Mouse (Mus musculus) spleen, postnatal 4 days (tissue): Measurements from ENCODE around the gene Lrrc8d.
"Not testable (repeated sequence)": the region's sequence is repeated elsewhere in the genome, so short reads cannot be mapped to it uniquely, and the experiment has no call there.

Source experiments
- DNase-seq, 2 experiments: peaks; one replicate each; pipeline ENCODE4 v3.0.0; 2022; ENCODE audit warnings: low spot score in 2 of 2

The Lrrc8d gene

DNA sequence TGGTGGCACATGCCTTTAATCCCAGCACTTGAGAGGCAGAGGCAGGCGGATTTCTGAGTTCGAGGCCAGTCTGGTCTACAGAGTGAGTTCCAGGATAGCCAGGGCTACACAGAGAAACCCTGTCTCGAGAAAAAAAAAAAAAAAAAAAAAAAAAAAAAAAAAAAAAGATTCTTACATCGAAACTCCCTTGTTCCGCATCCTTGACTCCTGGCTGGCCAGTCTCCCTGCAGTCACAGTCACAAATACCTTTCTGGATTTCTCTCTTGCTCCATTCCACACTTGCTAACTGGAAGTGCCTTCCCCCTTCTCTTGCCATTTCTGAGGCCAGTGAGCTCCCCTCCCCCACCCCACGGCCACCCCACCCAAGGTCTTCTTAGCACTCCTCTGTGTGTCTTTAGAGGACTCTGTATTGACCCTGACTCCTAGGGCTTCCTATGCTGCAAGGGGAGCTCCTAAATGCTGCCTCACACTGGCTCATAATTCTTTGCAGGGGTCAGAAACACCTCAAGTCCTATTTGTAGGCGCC is 13.9 kb upstream of the Lrrc8d start:
- DNase-seq = not testable (repeated sequence)

DNA sequence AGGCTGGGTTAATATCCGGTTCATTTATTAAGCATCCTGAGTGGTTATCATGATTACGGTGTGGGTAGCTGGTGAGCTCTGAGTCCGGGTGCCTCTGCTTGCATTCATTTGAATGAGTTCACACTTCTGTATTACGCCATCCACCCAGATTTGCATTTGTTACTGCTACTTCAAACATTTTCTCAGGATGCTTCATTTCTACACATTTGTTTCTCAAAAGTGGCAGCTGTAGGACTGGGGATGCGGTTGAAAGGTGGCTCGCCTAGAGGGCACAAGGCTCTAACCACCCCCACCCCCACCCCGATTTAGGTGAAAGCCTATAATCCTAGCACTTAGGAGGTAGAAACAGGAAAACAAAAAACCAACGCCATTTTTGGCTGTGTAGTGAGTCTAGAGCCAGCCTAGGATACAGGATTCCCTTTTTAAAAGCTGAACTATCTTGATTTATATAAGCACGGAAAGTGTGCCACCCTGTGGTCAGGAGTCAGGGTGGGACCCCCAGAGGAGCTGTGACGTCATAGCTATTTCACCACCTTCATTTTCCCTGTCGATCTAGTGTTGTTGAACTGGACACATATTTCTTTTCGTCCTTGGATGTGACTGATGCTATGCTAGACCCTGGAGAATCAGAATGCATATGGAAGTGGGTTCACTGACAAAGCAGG is 13.3 kb upstream of the Lrrc8d start:
- no peak for DNase-seq

GRCm38 (mm10) chr5:105690502-105691454 is 9.0 kb upstream of the Lrrc8d start:
- DNase-seq = no peak

- peak; percentile 47 to 81 for DNase-seq
Observed at GRCm38 (mm10) chr5:105691645-105692044, 8.1 kb upstream of the Lrrc8d start.

GRCm38 (mm10) chr5:105694339-105694930 is 5.3 kb upstream of the Lrrc8d start:
- no peak for DNase-seq

DNA sequence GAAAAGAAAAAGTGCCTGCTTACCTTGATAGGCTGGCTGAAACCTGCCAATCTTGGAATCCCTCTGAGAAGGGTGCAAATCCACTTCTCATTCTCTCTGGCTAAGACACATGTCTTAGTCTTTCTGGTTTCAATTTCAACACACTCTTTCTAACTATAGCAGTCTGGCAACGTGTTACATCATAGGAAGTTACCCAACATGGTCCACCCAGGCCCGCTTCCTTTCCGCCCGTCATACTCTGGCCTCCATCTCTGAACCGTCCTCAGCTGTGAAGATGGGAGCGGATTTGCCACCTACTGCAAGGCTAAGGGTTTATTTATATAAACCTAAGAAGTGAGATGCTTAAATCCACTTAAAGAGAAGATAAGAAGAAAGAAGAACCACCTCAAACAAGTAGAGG is 3.7 kb upstream of the Lrrc8d start:
- DNase-seq = no peak

GRCm38 (mm10) chr5:105697886-105698285 is 1.9 kb upstream of the Lrrc8d start:
- DNase-seq = no peak

GRCm38 (mm10) chr5:105698694-105699093 is 1.1 kb upstream of the Lrrc8d start:
- DNase-seq = no peak

DNA sequence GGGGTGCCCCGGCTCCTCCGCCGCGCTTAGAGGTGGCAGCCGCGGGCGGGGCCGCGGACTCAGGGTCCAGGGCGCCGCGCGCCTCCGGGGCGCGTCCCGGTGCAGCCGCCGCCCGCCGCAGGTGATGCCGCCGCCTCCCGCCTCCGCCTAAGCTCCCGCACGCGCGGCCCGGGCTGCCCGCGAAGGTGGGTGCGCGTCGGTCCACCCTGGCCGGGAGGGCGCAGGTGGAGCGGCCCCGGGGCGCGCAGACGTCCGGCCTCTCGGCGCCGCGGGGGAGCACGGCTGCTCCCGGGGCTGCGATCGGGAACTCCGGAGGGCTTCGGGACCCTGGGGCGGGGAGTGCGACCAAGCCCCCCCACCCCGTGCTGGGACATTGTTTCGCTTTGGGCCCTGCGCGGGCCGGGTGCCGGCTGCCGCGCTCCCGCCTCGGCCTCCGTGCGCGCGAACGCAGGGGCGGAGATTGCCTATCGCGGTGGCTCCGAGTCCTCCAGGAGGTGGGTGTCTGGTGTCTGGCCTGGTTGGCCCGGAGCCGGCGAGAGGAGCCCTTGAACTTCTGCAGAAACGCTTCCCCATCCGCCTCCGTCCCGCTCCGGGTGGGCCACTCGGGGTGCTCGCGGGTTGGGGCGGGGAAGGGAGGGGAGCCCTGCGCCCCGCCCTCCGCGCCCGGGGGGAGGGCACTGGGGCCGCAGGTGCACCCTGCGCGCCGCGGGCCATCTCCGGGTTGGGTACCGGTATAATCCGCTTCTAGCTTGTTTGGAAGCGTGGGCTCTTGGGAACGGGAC is 492 bp downstream of the Lrrc8d start:
- DNase-seq = peak; percentile 83 to 92

DNA sequence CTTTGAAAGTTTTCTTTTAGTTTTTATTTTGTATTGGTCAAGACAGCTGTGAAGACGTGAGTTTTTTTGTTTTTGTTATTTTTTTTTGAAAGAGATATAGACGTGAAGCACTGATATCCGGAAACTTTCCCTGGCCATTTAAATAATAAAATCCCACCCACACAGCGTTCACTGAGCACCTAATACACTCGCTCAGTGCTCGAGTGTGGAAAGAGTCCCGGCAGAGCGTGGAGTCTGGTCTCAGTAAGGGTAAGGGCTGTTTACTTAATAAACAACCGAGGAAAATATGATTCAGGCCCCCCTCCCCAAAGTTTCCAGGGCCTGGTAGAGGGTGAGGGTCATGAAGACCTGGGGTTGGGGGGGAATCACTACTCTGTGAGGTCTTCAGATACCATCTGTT is 1.6 kb downstream of the Lrrc8d start:
- DNase-seq = no peak

DNA sequence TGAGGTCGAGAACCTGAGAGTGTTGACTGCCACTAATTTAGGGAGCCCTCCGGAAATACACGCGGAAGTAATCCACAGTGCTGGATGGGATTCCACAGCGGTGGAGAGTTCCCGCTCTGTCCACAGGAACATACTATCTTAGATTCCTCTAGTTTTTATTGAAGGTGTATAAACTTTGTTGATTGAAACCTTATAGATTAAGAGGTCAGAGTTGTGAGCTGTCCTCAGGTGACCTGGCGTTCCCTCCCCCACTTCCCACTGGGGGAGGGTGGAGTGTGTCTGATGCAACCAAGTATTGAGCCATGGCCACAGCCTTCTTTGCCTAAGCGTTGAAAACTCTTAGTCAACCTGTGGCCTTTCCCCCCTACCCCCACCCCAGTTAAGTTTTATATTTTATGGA is 2.1 kb downstream of the Lrrc8d start:
- no peak for DNase-seq

DNA sequence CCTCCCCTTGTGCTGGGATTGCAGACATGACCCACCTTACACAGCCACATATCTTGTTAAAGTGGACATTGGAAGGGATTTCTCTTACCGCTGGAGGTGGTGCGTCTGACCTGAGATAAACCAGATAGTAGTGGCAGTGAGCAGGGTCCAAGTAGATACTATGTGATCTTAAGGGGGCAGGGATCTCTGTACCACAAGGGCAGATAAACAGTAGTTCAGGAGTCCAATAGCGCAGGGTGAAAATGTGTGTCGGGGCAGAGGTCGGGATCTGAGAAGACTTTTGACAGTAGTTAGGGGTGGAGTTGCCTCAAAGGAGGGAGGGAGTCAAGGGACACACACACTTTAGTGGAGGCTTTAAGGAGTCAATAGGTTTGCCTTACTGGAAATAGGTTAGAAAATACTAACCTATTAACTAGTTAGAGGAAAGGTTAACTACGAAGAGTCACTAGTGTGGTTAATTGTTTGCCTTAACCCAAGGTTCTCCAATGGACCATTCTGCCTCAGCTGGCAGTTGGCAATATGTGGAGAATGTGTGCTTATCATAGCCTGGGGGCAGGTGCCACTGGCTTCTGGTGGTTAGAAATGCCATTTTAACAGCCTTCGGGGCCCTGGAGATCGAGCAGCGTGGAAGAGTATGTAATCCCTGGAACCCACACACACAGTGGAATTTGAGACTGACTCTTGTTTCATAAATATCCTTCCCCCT is 3.0 kb downstream of the Lrrc8d start:
- DNase-seq = no peak

GRCm38 (mm10) chr5:105703286-105703655 is 3.5 kb downstream of the Lrrc8d start:
- DNase-seq = no peak

GRCm38 (mm10) chr5:105704573-105704972 is 4.8 kb downstream of the Lrrc8d start:
- no peak for DNase-seq

GRCm38 (mm10) chr5:105706635-105707034 is 6.9 kb downstream of the Lrrc8d start:
- no peak for DNase-seq

GRCm38 (mm10) chr5:105708276-105708675 is 8.5 kb downstream of the Lrrc8d start:
- DNase-seq = no peak

- DNase-seq = no peak
Observed at GRCm38 (mm10) chr5:105710473-105710872, 10.7 kb downstream of the Lrrc8d start.

- DNase-seq = no peak
Observed at GRCm38 (mm10) chr5:105714446-105714845, 14.7 kb downstream of the Lrrc8d start.

GRCm38 (mm10) chr5:105715095-105715494 is 15.3 kb downstream of the Lrrc8d start:
- DNase-seq = no peak

DNA sequence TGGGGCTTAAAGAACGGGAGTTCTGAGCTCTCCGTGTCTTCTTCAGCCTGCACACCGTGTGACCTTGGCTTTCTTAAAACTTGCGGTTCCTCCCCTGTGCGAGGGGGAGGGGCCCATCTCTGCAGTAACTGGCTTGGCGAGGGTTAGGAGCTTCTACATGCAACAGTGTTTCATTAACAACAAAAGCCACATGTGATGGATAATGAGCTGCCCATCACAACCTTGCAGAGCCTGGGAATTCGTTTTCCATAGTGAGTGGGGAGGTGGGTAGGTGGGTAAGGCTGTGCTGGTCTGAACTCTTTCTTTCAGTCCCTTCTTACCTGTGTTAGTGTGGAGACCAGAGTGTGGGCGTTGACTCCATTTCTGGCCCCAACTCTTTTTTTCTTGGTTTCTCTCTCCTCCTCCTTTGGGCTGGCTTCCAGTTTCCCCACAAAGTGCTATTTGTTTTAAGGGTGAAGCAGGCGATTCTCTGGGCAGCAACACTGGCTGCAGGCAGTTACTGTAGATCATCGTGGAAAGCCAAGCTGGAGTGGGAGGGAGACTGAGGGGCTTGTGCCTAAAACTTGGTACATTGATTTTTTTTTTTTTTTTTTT is 15.9 kb downstream of the Lrrc8d start:
- DNase-seq = no peak

DNA sequence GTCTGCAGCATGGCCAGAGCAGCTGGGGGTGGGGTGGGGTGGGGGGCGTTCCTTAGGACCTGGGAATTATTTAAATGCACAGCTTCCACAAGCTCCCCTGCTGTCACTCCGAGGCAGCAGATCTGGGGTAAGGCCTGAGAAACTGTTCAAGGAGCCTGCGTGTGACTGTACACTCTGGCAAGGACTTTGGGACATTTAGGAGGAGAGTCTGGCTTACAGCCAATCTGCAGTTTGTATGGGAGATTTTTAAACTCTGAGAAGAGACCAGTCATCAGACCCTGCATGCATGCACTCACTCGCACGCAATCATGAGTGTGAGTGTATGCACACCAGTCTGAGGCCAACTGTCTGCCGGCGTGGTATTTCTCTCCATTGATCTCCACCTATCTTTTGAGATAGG is 17.5 kb downstream of the Lrrc8d start:
- no peak for DNase-seq
